Mouse (Mus musculus) kidney, postnatal 10 days (tissue): ENCODE measurements at regions not wholly inside any gene's neighbourhood (a gene's known extent, or its start where the extent isn't known, plus 50 kb on each side); places are given as distances from the start of the nearest gene placed in this dataset.
A peak's percentile ranks its signal among the peaks of the same experiment; 100 is the strongest.

Experiments used
- DNase-seq: peaks from one replicate; pipeline ENCODE4 v3.0.0; 2021; ENCODE audit warnings: mixed read lengths

DNA sequence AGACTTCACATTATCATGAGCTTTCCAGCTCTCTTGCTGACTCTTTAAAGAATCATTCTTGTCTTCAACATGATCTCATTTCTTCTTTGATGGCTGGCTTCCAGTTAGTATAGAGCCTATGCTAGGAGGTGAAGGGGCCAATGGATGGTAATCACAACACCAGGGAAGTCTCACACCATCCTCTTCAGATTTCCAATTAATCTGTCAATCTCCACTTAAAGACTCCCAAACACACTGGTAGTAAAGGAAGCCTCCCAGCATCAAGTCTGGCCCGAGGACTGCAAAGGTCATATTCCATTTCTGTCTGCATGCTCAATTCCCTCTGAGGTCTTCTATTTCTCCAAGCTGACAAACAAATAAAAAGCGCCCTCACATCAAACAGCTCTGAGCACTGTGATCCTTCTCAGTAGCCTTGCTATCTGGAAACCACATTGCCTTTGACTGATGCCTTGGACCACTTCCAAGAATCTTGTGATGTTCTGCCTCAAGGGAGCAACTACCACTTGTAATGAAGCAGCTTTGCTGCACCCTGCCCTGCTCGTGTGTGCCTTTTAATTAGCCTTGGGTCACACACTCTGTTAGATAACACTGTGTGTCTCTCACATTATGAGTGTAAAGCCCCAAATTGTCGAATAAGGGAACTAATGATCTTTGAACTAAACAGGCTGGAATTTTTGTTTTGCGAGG lies 629.0 kb upstream of the Cdh10 start:
- DNase-seq: peak; percentile 45

- DNase-seq: no peak
Measured at GRCm38 (mm10) chr15:18190490-18190889, 628.3 kb upstream of the Cdh10 start.

GRCm38 (mm10) chr15:18211102-18211501 lies 607.6 kb upstream of the Cdh10 start:
- DNase-seq: no peak

GRCm38 (mm10) chr15:18219913-18220312 lies 598.8 kb upstream of the Cdh10 start:
- no peak for DNase-seq
